Mouse (Mus musculus): Measurements from ENCODE around the gene Ccdc85b. TPM values are rescaled to one million over a fixed set of nuclear protein-coding genes. Genes with fewer than 3 reads are reported as not detected.

The Ccdc85b gene
- polyA plus RNA-seq, 1 experiment from 2014 or later, result 15.0 TPM

- WGBS, result 90% methylated on average over 9 of the region's 9 CpGs
- no peak for ATAC-seq (ENCODE audit: low FRiP score)
- Histone ChIP-seq H3K27me3 (replicated peaks) (peaks cover 4% of the 10 kb centered on the region; the same call in 1 of the 2 replicates), H3K9ac (replicated peaks) (no peak overlapping the region), H3K27ac (replicated peaks) (no peak overlapping the region), H3K36me3 (peaks cover 46% of the 10 kb centered on the region), H3K4me1 (peaks cover 33% of the 10 kb centered on the region), H3K4me2 (no peak overlapping the region), H3K4me3 (replicated peaks) (no peak overlapping the region), H3K9me3 (replicated peaks) (no peaks in the 10 kb centered on the region)
Measured at GRCm38 (mm10) chr19:5463212-5463611, 5.5 kb upstream of the Ccdc85b start.

GRCm38 (mm10) chr19:5461411-5461810, 3.7 kb upstream of the Ccdc85b start:
- Histone ChIP-seq H3K4me3 (replicated peaks) (peak overlapping the region; percentile 81), H3K36me3 (peaks cover 34% of the 10 kb centered on the region), H3K27me3 (replicated peaks) (peaks cover 4% of the 10 kb centered on the region; the same call in 1 of the 2 replicates), H3K4me1 (peaks cover 42% of the 10 kb centered on the region), H3K9ac (replicated peaks) (peak overlapping the region; percentile 76), H3K27ac (replicated peaks) (no peak overlapping the region), H3K9me3 (replicated peaks) (no peaks in the 10 kb centered on the region), H3K4me2 (peak overlapping the region; percentile 76)
- 88% methylated on average over 6 of the region's 6 CpGs for WGBS
- ATAC-seq (ENCODE audit: low FRiP score), result no peak

GRCm38 (mm10) chr19:5460465-5460911, 2.8 kb upstream of the Ccdc85b start, which contains the start of gene Fibp:
Fibp (plus strand) TSS chr19:5460615.
- peak; percentile 53 for ATAC-seq (ENCODE audit: low FRiP score)
- peak within 1 kb of the TSS; percentile 85 for H3K27ac ChIP-seq (replicated peaks)
- H3K4me1 ChIP-seq, result peaks cover 52% of the 10 kb centered on the region
- H3K4me3 ChIP-seq (replicated peaks), result peak within 1 kb of the TSS; percentile 81
- WGBS, result under 1% methylated on average over 32 of the region's 32 CpGs
- no peaks in the 10 kb centered on the region for H3K9me3 ChIP-seq (replicated peaks)
- peak within 1 kb of the TSS; percentile 76 for H3K4me2 ChIP-seq
- H3K36me3 ChIP-seq, result peaks cover 24% of the 10 kb centered on the region
- peaks cover 4% of the 10 kb centered on the region; the same call in 1 of the 2 replicates for H3K27me3 ChIP-seq (replicated peaks)
- H3K9ac ChIP-seq (replicated peaks), result peak within 1 kb of the TSS; percentile 76

- H3K27me3 ChIP-seq (replicated peaks), result peaks cover 4% of the 10 kb centered on the region; the same call in 1 of the 2 replicates
- H3K27ac ChIP-seq (replicated peaks), result peak overlapping the region; percentile 85
- no peak for ATAC-seq (ENCODE audit: low FRiP score)
- H3K9me3 ChIP-seq (replicated peaks), result no peaks in the 10 kb centered on the region
- 16% methylated on average over 3 of the region's 3 CpGs for WGBS
- H3K4me1 ChIP-seq, result peaks cover 55% of the 10 kb centered on the region
- peaks cover 18% of the 10 kb centered on the region for H3K36me3 ChIP-seq
- peak overlapping the region; percentile 76 for H3K4me2 ChIP-seq
- peak overlapping the region; percentile 81 for H3K4me3 ChIP-seq (replicated peaks)
- peak overlapping the region; percentile 76 for H3K9ac ChIP-seq (replicated peaks)
Measured at GRCm38 (mm10) chr19:5459896-5460295, 2.2 kb upstream of the Ccdc85b start.

GRCm38 (mm10) chr19:5459019-5459418, 1.3 kb upstream of the Ccdc85b start:
- no peaks in the 10 kb centered on the region for H3K9me3 ChIP-seq (replicated peaks)
- no peak overlapping the region for H3K4me2 ChIP-seq
- H3K27ac ChIP-seq (replicated peaks), result no peak overlapping the region
- H3K9ac ChIP-seq (replicated peaks), result no peak overlapping the region
- 76% methylated on average over 7 of the region's 7 CpGs for WGBS
- peaks cover 55% of the 10 kb centered on the region for H3K4me1 ChIP-seq
- no peak overlapping the region for H3K4me3 ChIP-seq (replicated peaks)
- ATAC-seq (ENCODE audit: low FRiP score), result no peak
- peaks cover 4% of the 10 kb centered on the region; the same call in 1 of the 2 replicates for H3K27me3 ChIP-seq (replicated peaks)
- H3K36me3 ChIP-seq, result peaks cover 16% of the 10 kb centered on the region

GRCm38 (mm10) chr19:5456922-5457745, 560 bp downstream of the Ccdc85b start:
- H3K27ac ChIP-seq (replicated peaks), result peak overlapping the region; percentile 97
- H3K36me3 ChIP-seq, result peaks cover 4% of the 10 kb centered on the region
- no peaks in the 10 kb centered on the region for H3K9me3 ChIP-seq (replicated peaks)
- H3K9ac ChIP-seq (replicated peaks), result peak overlapping the region; percentile 85
- under 1% methylated on average over 69 of the region's 70 CpGs for WGBS
- H3K27me3 ChIP-seq (replicated peaks), result peaks cover 4% of the 10 kb centered on the region; the same call in 1 of the 2 replicates
- H3K4me3 ChIP-seq (replicated peaks), result peak overlapping the region; percentile 73
- H3K4me2 ChIP-seq, result peak overlapping the region; percentile 91
- H3K4me1 ChIP-seq, result peaks cover 53% of the 10 kb centered on the region
- peak; percentile 95 for ATAC-seq (ENCODE audit: low FRiP score)

GRCm38 (mm10) chr19:5456241-5456921, 1.3 kb downstream of the Ccdc85b start:
- 2% methylated on average over 26 of the region's 26 CpGs for WGBS
- H3K9ac ChIP-seq (replicated peaks), result peak overlapping the region; percentile 85
- no peaks in the 10 kb centered on the region for H3K9me3 ChIP-seq (replicated peaks)
- peak overlapping the region; percentile 73 for H3K4me3 ChIP-seq (replicated peaks)
- peaks cover 4% of the 10 kb centered on the region; the same call in 1 of the 2 replicates for H3K27me3 ChIP-seq (replicated peaks)
- peaks cover 48% of the 10 kb centered on the region for H3K4me1 ChIP-seq
- no peak for ATAC-seq (ENCODE audit: low FRiP score)
- peak overlapping the region; percentile 97 for H3K27ac ChIP-seq (replicated peaks)
- peak overlapping the region; percentile 91 for H3K4me2 ChIP-seq
- H3K36me3 ChIP-seq, result peaks cover 4% of the 10 kb centered on the region

- ATAC-seq (ENCODE audit: low FRiP score), result no peak
- Histone ChIP-seq H3K4me2 (peak overlapping the region; percentile 91), H3K4me3 (replicated peaks) (peak overlapping the region; percentile 73), H3K9me3 (replicated peaks) (no peaks in the 10 kb centered on the region), H3K27me3 (replicated peaks) (peaks cover 9% of the 10 kb centered on the region), H3K27ac (replicated peaks) (no peak overlapping the region), H3K36me3 (peaks cover 4% of the 10 kb centered on the region), H3K4me1 (peaks cover 42% of the 10 kb centered on the region), H3K9ac (replicated peaks) (peak overlapping the region; percentile 85)
- 60% methylated on average over 8 of the region's 8 CpGs for WGBS
Measured at GRCm38 (mm10) chr19:5455568-5455967, 2.1 kb downstream of the Ccdc85b start.

- WGBS, result 91% methylated on average over 12 of the region's 12 CpGs
- Histone ChIP-seq H3K27ac (replicated peaks) (no peak overlapping the region), H3K4me3 (replicated peaks) (peak overlapping the region; percentile 73; the same call in 1 of the 2 replicates), H3K27me3 (replicated peaks) (peaks cover 14% of the 10 kb centered on the region), H3K9ac (replicated peaks) (peak overlapping the region; percentile 85), H3K4me1 (peaks cover 41% of the 10 kb centered on the region), H3K36me3 (peaks cover 4% of the 10 kb centered on the region), H3K4me2 (peak overlapping the region; percentile 91), H3K9me3 (replicated peaks) (no peaks in the 10 kb centered on the region)
- no peak for ATAC-seq (ENCODE audit: low FRiP score)
Measured at GRCm38 (mm10) chr19:5455037-5455436, 2.7 kb downstream of the Ccdc85b start.

- H3K36me3 ChIP-seq, result peaks cover 4% of the 10 kb centered on the region
- H3K27ac ChIP-seq (replicated peaks), result no peak overlapping the region
- H3K9me3 ChIP-seq (replicated peaks), result no peaks in the 10 kb centered on the region; the same call in 1 of the 2 replicates
- WGBS, result 74% methylated on average over 6 of the region's 6 CpGs
- no peak for ATAC-seq (ENCODE audit: low FRiP score)
- H3K27me3 ChIP-seq (replicated peaks), result peaks cover 43% of the 10 kb centered on the region
- no peak overlapping the region for H3K9ac ChIP-seq (replicated peaks)
- H3K4me3 ChIP-seq (replicated peaks), result no peak overlapping the region
- H3K4me1 ChIP-seq, result peaks cover 50% of the 10 kb centered on the region
- H3K4me2 ChIP-seq, result no peak overlapping the region
Measured at GRCm38 (mm10) chr19:5451766-5452165, 5.9 kb downstream of the Ccdc85b start.

- peaks cover 57% of the 10 kb centered on the region for H3K27me3 ChIP-seq (replicated peaks)
Measured at GRCm38 (mm10) chr19:5449673-5450072, 8.0 kb downstream of the Ccdc85b start.

More at GRCm38 (mm10) chr19:5449673-5450072, 8.0 kb downstream of the Ccdc85b start:
- H3K36me3 ChIP-seq, result peaks cover 4% of the 10 kb centered on the region
- no peaks in the 10 kb centered on the region; the same call in 1 of the 2 replicates for H3K9me3 ChIP-seq (replicated peaks)
- H3K27ac ChIP-seq (replicated peaks), result no peak overlapping the region
- H3K4me3 ChIP-seq (replicated peaks), result no peak overlapping the region
- WGBS, result 85% methylated on average over 3 of the region's 3 CpGs
- H3K4me1 ChIP-seq, result peaks cover 31% of the 10 kb centered on the region
- no peak for ATAC-seq (ENCODE audit: low FRiP score)
- no peak overlapping the region for H3K4me2 ChIP-seq
- no peak overlapping the region for H3K9ac ChIP-seq (replicated peaks)
